Mouse (Mus musculus) hindbrain, embryonic 16.5 days (tissue): Measurements from ENCODE around the gene Slc25a19. TPM values are rescaled to one million over a fixed set of nuclear protein-coding genes. Genes with fewer than 3 reads are reported as not detected.

Source experiments
- ATAC-seq: fragments of 200-750 bp; cut with Nextera tagmentation; 2 replicates; pipeline ENCODE4 v1.8.0; 2017; ENCODE audit warnings: moderate TSS enrichment, moderate library complexity
- H3K27ac ChIP-seq: fragments of 300-500 bp; sonication (generic); 2 replicates; pipeline ENCODE4 v1.5.1; 2014; ENCODE audit warnings: low read depth, mild to moderate bottlenecking, control low read depth, low read length, moderate library complexity
- H3K27me3 ChIP-seq: fragments of 300-500 bp; sonication (generic); replicated peaks from 2 replicates; pipeline ENCODE4 v1.6.1; 2014; ENCODE audit warnings: low read length; ENCODE audit not compliant: control insufficient read depth, insufficient read depth
- H3K36me3 ChIP-seq: fragments of 300-500 bp; sonication (generic); 2 replicates; pipeline ENCODE4 v1.6.1; 2014; ENCODE audit warnings: mild to moderate bottlenecking, low read length, moderate library complexity, mixed read lengths; ENCODE audit not compliant: control insufficient read depth, insufficient read depth
- H3K4me1 ChIP-seq: fragments of 300-500 bp; sonication (generic); 2 replicates; pipeline ENCODE4 v1.6.1; 2014; ENCODE audit warnings: low read depth, low read length; ENCODE audit not compliant: control insufficient read depth, insufficient read depth
- H3K4me2 ChIP-seq: fragments of 300-500 bp; sonication (generic); 2 replicates; pipeline ENCODE4 v1.6.1; 2014; ENCODE audit warnings: mild to moderate bottlenecking, low read length, control low read depth, moderate library complexity
- H3K4me3 ChIP-seq: fragments of 300-500 bp; sonication (generic); 2 replicates; pipeline ENCODE4 v1.5.1; 2014; ENCODE audit warnings: mild to moderate bottlenecking, low read length, control low read depth, moderate library complexity
- H3K9ac ChIP-seq: fragments of 300-500 bp; sonication (generic); 2 replicates; pipeline ENCODE4 v1.6.1; 2014; ENCODE audit warnings: low read depth, mild to moderate bottlenecking, control low read depth, low read length, moderate library complexity
- H3K9me3 ChIP-seq: fragments of 300-500 bp; sonication (generic); 2 replicates; pipeline ENCODE4 v1.6.1; 2014; ENCODE audit warnings: mild to moderate bottlenecking, low read length, moderate library complexity; ENCODE audit not compliant: control insufficient read depth
- WGBS: fragments of 180-500 bp; shearing (Covaris S2); extraction: QIAGEN DNeasy Blood & Tissue Kit; methylation state at CpG from one replicate; pipeline ENCODE4 v1.1.7; 2014; 5-methylcytosine and 5-hydroxymethylcytosine counted together
- polyA plus RNA-seq: library from polyadenylated mRNA; unstranded; fragments of >200 nt; fragmentation: Nextera tagmentation; extraction: Ambion mirVana; gene quantifications from 2 replicates; pipeline ENCODE4 v1.2.1, GENCODE M21; 2015

Slc25a19 gene
- polyA plus RNA-seq, 1 experiment from 2014 or later = 49.9 TPM

- Histone ChIP-seq H3K36me3 (peaks cover 36% of the 10 kb centered on the region), H3K4me2 (no peak overlapping the region), H3K9me3 (no peaks in the 10 kb centered on the region), H3K4me1 (no peaks in the 10 kb centered on the region), H3K27me3 (no peaks in the 10 kb centered on the region), H3K27ac (no peak overlapping the region), H3K9ac (no peak overlapping the region), H3K4me3 (no peak overlapping the region)
- WGBS = 97% methylated on average over 3 of the region's 3 CpGs
- ATAC-seq = no peak
Observed at GRCm38 (mm10) chr11:115595209-115595608, 32.9 kb downstream of the Slc25a19 start.

GRCm38 (mm10) chr11:115590526-115591075 lies 37.5 kb downstream of the Slc25a19 start:
- Histone ChIP-seq H3K36me3 (peaks cover 69% of the 10 kb centered on the region), H3K4me2 (no peak overlapping the region), H3K9ac (no peak overlapping the region), H3K27ac (no peak overlapping the region), H3K4me1 (no peaks in the 10 kb centered on the region), H3K9me3 (no peaks in the 10 kb centered on the region), H3K4me3 (no peak overlapping the region), H3K27me3 (no peaks in the 10 kb centered on the region)
- 98% methylated on average over 2 of the region's 2 CpGs for WGBS
- no peak for ATAC-seq

GRCm38 (mm10) chr11:115587984-115588383 lies 40.1 kb downstream of the Slc25a19 start:
- no peak overlapping the region for H3K4me3 ChIP-seq
- no peak for ATAC-seq
- H3K4me1 ChIP-seq = no peaks in the 10 kb centered on the region
- no peaks in the 10 kb centered on the region for H3K9me3 ChIP-seq
- H3K27ac ChIP-seq = no peak overlapping the region
- peaks cover 70% of the 10 kb centered on the region for H3K36me3 ChIP-seq
- 77% methylated on average over 9 of the region's 9 CpGs for WGBS
- H3K4me2 ChIP-seq = no peak overlapping the region
- H3K27me3 ChIP-seq = no peaks in the 10 kb centered on the region
- no peak overlapping the region for H3K9ac ChIP-seq

- Histone ChIP-seq H3K9ac (no peak overlapping the region), H3K27ac (no peak overlapping the region), H3K36me3 (peaks cover 69% of the 10 kb centered on the region), H3K4me1 (no peaks in the 10 kb centered on the region), H3K9me3 (no peaks in the 10 kb centered on the region), H3K4me3 (no peak overlapping the region), H3K27me3 (no peaks in the 10 kb centered on the region), H3K4me2 (no peak overlapping the region)
- WGBS = 93% methylated on average over 9 of the region's 9 CpGs
- no peak for ATAC-seq
Observed at GRCm38 (mm10) chr11:115586403-115586802, 41.7 kb downstream of the Slc25a19 start.

GRCm38 (mm10) chr11:115585573-115586100 lies 42.5 kb downstream of the Slc25a19 start:
- H3K4me3 ChIP-seq = no peak overlapping the region
- 91% methylated on average over 7 of the region's 7 CpGs for WGBS
- ATAC-seq = no peak

GRCm38 (mm10) chr11:115584376-115585073 lies 43.6 kb downstream of the Slc25a19 start:
- Histone ChIP-seq H3K27ac (no peak overlapping the region), H3K4me1 (no peaks in the 10 kb centered on the region), H3K4me2 (no peak overlapping the region), H3K9me3 (no peaks in the 10 kb centered on the region), H3K4me3 (no peak overlapping the region), H3K27me3 (no peaks in the 10 kb centered on the region), H3K9ac (no peak overlapping the region), H3K36me3 (peaks cover 61% of the 10 kb centered on the region)
- no peak for ATAC-seq
- whole genome bisulfite sequencing = 88% methylated on average over 10 of the region's 10 CpGs

More at GRCm38 (mm10) chr11:115585573-115586100, 42.5 kb downstream of the Slc25a19 start:
- no peaks in the 10 kb centered on the region for H3K9me3 ChIP-seq
- H3K9ac ChIP-seq = no peak overlapping the region
- H3K4me2 ChIP-seq = no peak overlapping the region
- H3K36me3 ChIP-seq = peaks cover 69% of the 10 kb centered on the region
- no peak overlapping the region for H3K27ac ChIP-seq
- H3K27me3 ChIP-seq = no peaks in the 10 kb centered on the region
- H3K4me1 ChIP-seq = no peaks in the 10 kb centered on the region

- Histone ChIP-seq H3K4me2 (no peak overlapping the region), H3K4me3 (no peak overlapping the region), H3K27ac (0 out of 2 replicates have a peak overlapping the region, but pooled peaks have one; percentile 1), H3K27me3 (no peaks in the 10 kb centered on the region), H3K4me1 (no peaks in the 10 kb centered on the region), H3K9me3 (no peaks in the 10 kb centered on the region), H3K36me3 (peaks cover 61% of the 10 kb centered on the region), H3K9ac (no peak overlapping the region)
- no peak for ATAC-seq
- WGBS = 83% methylated on average over 10 of the region's 10 CpGs
Observed at GRCm38 (mm10) chr11:115582913-115583606, 45.0 kb downstream of the Slc25a19 start.

- Histone ChIP-seq H3K9ac (no peak overlapping the region), H3K4me3 (no peak overlapping the region), H3K4me2 (no peak overlapping the region), H3K4me1 (no peaks in the 10 kb centered on the region), H3K9me3 (no peaks in the 10 kb centered on the region), H3K27ac (no peak overlapping the region), H3K36me3 (peaks cover 33% of the 10 kb centered on the region), H3K27me3 (no peaks in the 10 kb centered on the region)
- no peak for ATAC-seq
Observed at GRCm38 (mm10) chr11:115579080-115579479, 49.0 kb downstream of the Slc25a19 start.

- 21% methylated on average over 7 of the region's 7 CpGs for WGBS
- H3K27ac ChIP-seq = no peak overlapping the region
- no peaks in the 10 kb centered on the region for H3K27me3 ChIP-seq
- ATAC-seq = no peak
- H3K4me1 ChIP-seq = peaks cover 12% of the 10 kb centered on the region
- H3K4me3 ChIP-seq = peak overlapping the region; percentile 83
- H3K9me3 ChIP-seq = no peaks in the 10 kb centered on the region
- peak overlapping the region; percentile 80 for H3K9ac ChIP-seq
- peak overlapping the region; percentile 72 for H3K4me2 ChIP-seq
- H3K36me3 ChIP-seq = peaks cover 19% of the 10 kb centered on the region
Observed at GRCm38 (mm10) chr11:115564961-115565360, 63.1 kb downstream of the Slc25a19 start.
